Mouse (Mus musculus) 3134 (cell line): Measurements from ENCODE around the gene Gm21820.
"Not testable (repeated sequence)": the region's sequence is repeated elsewhere in the genome, so short reads cannot be mapped to it uniquely, and the experiment has no call there.

Experiments used
- DNase-seq: peaks from one replicate; pipeline ENCODE4 v3.0.0-alpha.2; 2011; ENCODE audit warnings: low spot score; ENCODE audit not compliant: insufficient read length; ENCODE audit errors: extremely low read depth

Gm21820 gene

DNA sequence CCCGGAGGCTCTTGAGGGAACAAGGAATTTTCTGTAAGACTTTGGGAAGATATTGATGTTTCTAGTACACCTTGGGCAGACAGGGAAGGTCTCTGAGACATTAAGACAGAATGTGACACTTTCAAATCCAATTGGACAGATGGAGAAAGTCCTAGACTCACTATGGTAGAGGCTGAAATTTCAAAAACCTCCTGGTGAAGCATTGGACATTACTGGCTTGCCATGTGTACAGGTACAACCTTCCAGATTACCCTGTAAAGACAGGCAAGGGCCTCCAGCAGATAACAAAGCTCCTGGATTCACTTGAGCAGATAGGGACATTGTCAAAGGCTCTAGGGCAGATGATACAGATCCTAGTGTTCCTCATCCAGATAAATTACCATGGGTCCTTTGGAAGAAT is at the start of gene Gm21820:
Gene Gm21820, minus strand, starts transcription at position 101 of the 400 bp plus-strand sequence.
- not testable (repeated sequence) for DNase-seq
